Mouse (Mus musculus) neural tube, embryonic 14.5 days (tissue): ENCODE data around the gene Zfp652. TPM values are rescaled to one million over a fixed set of nuclear protein-coding genes. Genes with fewer than 3 reads are reported as not detected.

Experiments
- ATAC-seq: fragments of 200-750 bp; cut with Nextera tagmentation; 2 replicates; pipeline ENCODE4 v1.8.0; 2017; ENCODE audit warnings: low read depth, mild to moderate bottlenecking, moderate TSS enrichment, moderate library complexity
- H3K27ac ChIP-seq: fragments of 300-500 bp; sonication (generic); 2 replicates; pipeline ENCODE4 v1.5.1; 2014; ENCODE audit warnings: low read depth, mild to moderate bottlenecking, control low read depth, low read length, moderate library complexity, mixed read lengths
- H3K27me3 ChIP-seq: fragments of 300-500 bp; sonication (generic); 2 replicates; pipeline ENCODE4 v1.6.1; 2014; ENCODE audit warnings: low read length; ENCODE audit not compliant: control insufficient read depth, insufficient read depth
- H3K36me3 ChIP-seq: fragments of 300-500 bp; sonication (generic); 2 replicates; pipeline ENCODE4 v1.6.1; 2014; ENCODE audit warnings: low read length, mixed read lengths; ENCODE audit not compliant: control insufficient read depth, insufficient read depth
- H3K4me1 ChIP-seq: fragments of 300-500 bp; sonication (generic); 2 replicates; pipeline ENCODE4 v1.6.1; 2014; ENCODE audit warnings: low read length; ENCODE audit not compliant: control insufficient read depth, insufficient read depth
- H3K4me2 ChIP-seq: fragments of 300-500 bp; sonication (generic); 2 replicates; pipeline ENCODE4 v1.6.1; 2014; ENCODE audit warnings: mild to moderate bottlenecking, low read depth, low read length, control low read depth
- H3K4me3 ChIP-seq: fragments of 300-500 bp; sonication (generic); 2 replicates; pipeline ENCODE4 v1.5.1; 2014; ENCODE audit warnings: low read depth, low read length, control low read depth, mixed read lengths
- H3K9ac ChIP-seq: fragments of 300-500 bp; sonication (generic); replicated peaks from 2 replicates; pipeline ENCODE4 v1.6.1; 2014; ENCODE audit warnings: low read depth, mild to moderate bottlenecking, control low read depth, low read length, mixed read lengths
- H3K9me3 ChIP-seq: fragments of 300-500 bp; sonication (generic); 2 replicates; pipeline ENCODE4 v1.6.1; 2016; ENCODE audit warnings: low read length; ENCODE audit not compliant: control insufficient read depth
- WGBS: fragments of 180-500 bp; shearing (Covaris S2); extraction: QIAGEN DNeasy Blood & Tissue Kit; methylation state at CpG from one replicate; pipeline ENCODE4 v1.1.7; 2014; 5-methylcytosine and 5-hydroxymethylcytosine counted together
- polyA plus RNA-seq: library from polyadenylated mRNA; unstranded; fragments of >200 nt; fragmentation: Nextera tagmentation; extraction: Ambion mirVana; gene quantifications from 2 replicates; pipeline ENCODE4 v1.2.1, GENCODE M21; 2014

Gene Zfp652
- polyA plus RNA-seq, 1 experiment from 2014 or later = 12.9 TPM

- no peaks in the 10 kb centered on the region for H3K4me1 ChIP-seq
- no peak overlapping the region for H3K4me3 ChIP-seq
- WGBS = 81% methylated on average over 2 of the region's 2 CpGs
- H3K27ac ChIP-seq = no peak overlapping the region
- ATAC-seq = no peak
- no peak overlapping the region for H3K9ac ChIP-seq
- H3K9me3 ChIP-seq = no peaks in the 10 kb centered on the region
- H3K27me3 ChIP-seq = no peaks in the 10 kb centered on the region
- no peaks in the 10 kb centered on the region for H3K36me3 ChIP-seq
- H3K4me2 ChIP-seq = no peak overlapping the region
These were observed 138.4 kb downstream of the Zfp652 start for GRCm38 (mm10) chr11:95850898-95851297.

GRCm38 (mm10) chr11:95853684-95854083 lies 141.2 kb downstream of the Zfp652 start:
- Histone ChIP-seq H3K9ac (no peak overlapping the region), H3K4me2 (no peak overlapping the region), H3K4me1 (peaks cover 6% of the 10 kb centered on the region; the same call in 1 of the 2 replicates), H3K27me3 (no peaks in the 10 kb centered on the region), H3K36me3 (no peaks in the 10 kb centered on the region), H3K9me3 (no peaks in the 10 kb centered on the region), H3K27ac (no peak overlapping the region), H3K4me3 (no peak overlapping the region)
- WGBS = 68% methylated on average over 5 of the region's 5 CpGs
- no peak for ATAC-seq

- no peak for ATAC-seq
- Histone ChIP-seq H3K27ac (no peak overlapping the region), H3K4me2 (peak overlapping the region; percentile 56), H3K9me3 (no peaks in the 10 kb centered on the region), H3K36me3 (no peaks in the 10 kb centered on the region), H3K4me3 (peak overlapping the region; percentile 73; the same call in 1 of the 2 replicates), H3K27me3 (no peaks in the 10 kb centered on the region; the same call in 1 of the 2 replicates), H3K9ac (no peak overlapping the region), H3K4me1 (peaks cover 13% of the 10 kb centered on the region; the same call in 1 of the 2 replicates)
- WGBS = 85% methylated on average over 4 of the region's 4 CpGs
These were observed 144.8 kb downstream of the Zfp652 start for GRCm38 (mm10) chr11:95857306-95857705.

GRCm38 (mm10) chr11:95857716-95858527 lies 145.4 kb downstream of the Zfp652 start:
- H3K36me3 ChIP-seq = no peaks in the 10 kb centered on the region
- H3K4me3 ChIP-seq = peak overlapping the region; percentile 73
- peak overlapping the region; percentile 87 for H3K27ac ChIP-seq
- 13% methylated on average over 21 of the region's 21 CpGs for WGBS
- no peaks in the 10 kb centered on the region; the same call in 1 of the 2 replicates for H3K27me3 ChIP-seq
- H3K4me1 ChIP-seq = peaks cover 13% of the 10 kb centered on the region; the same call in 1 of the 2 replicates
- no peaks in the 10 kb centered on the region for H3K9me3 ChIP-seq
- H3K4me2 ChIP-seq = peak overlapping the region; percentile 56
- ATAC-seq = 0 out of 2 replicates have a peak, but pooled peaks have one; percentile 25
- peak overlapping the region; percentile 44 for H3K9ac ChIP-seq

- Histone ChIP-seq H3K9me3 (no peaks in the 10 kb centered on the region), H3K4me2 (peak overlapping the region; percentile 56), H3K4me1 (peaks cover 13% of the 10 kb centered on the region; the same call in 1 of the 2 replicates), H3K27me3 (no peaks in the 10 kb centered on the region; the same call in 1 of the 2 replicates), H3K36me3 (no peaks in the 10 kb centered on the region), H3K27ac (peak overlapping the region; percentile 87), H3K4me3 (peak overlapping the region; percentile 73), H3K9ac (peak overlapping the region; percentile 62)
- under 1% methylated on average over 58 of the region's 58 CpGs for WGBS
- peak; percentile 99 for ATAC-seq
These were observed 146.3 kb downstream of the Zfp652 start for GRCm38 (mm10) chr11:95858528-95859467.

GRCm38 (mm10) chr11:95859468-95859855 lies 147.0 kb downstream of the Zfp652 start:
- peak; percentile 73 for ATAC-seq
- H3K4me3 ChIP-seq = peak overlapping the region; percentile 73
- no peaks in the 10 kb centered on the region; the same call in 1 of the 2 replicates for H3K27me3 ChIP-seq
- H3K27ac ChIP-seq = peak overlapping the region; percentile 87
- WGBS = under 1% methylated on average over 35 of the region's 35 CpGs
- peaks cover 13% of the 10 kb centered on the region; the same call in 1 of the 2 replicates for H3K4me1 ChIP-seq
- H3K36me3 ChIP-seq = no peaks in the 10 kb centered on the region
- no peaks in the 10 kb centered on the region for H3K9me3 ChIP-seq
- H3K4me2 ChIP-seq = peak overlapping the region; percentile 56
- H3K9ac ChIP-seq = peak overlapping the region; percentile 62

GRCm38 (mm10) chr11:95860071-95860490 lies 147.6 kb downstream of the Zfp652 start:
- 21% methylated on average over 3 of the region's 3 CpGs for WGBS

GRCm38 (mm10) chr11:95861397-95861796 lies 148.9 kb downstream of the Zfp652 start:
- H3K9me3 ChIP-seq = no peaks in the 10 kb centered on the region
- no peak overlapping the region for H3K4me2 ChIP-seq
- H3K9ac ChIP-seq = no peak overlapping the region
- no peaks in the 10 kb centered on the region; the same call in 1 of the 2 replicates for H3K27me3 ChIP-seq
- ATAC-seq = no peak
- no peak overlapping the region for H3K27ac ChIP-seq
- no peaks in the 10 kb centered on the region for H3K36me3 ChIP-seq
- H3K4me1 ChIP-seq = peaks cover 13% of the 10 kb centered on the region; the same call in 1 of the 2 replicates
- no peak overlapping the region for H3K4me3 ChIP-seq
- WGBS = 98% methylated on average over 8 of the region's 8 CpGs

More at GRCm38 (mm10) chr11:95860071-95860490, 147.6 kb downstream of the Zfp652 start:
- H3K27me3 ChIP-seq = no peaks in the 10 kb centered on the region; the same call in 1 of the 2 replicates
- H3K27ac ChIP-seq = no peak overlapping the region
- no peaks in the 10 kb centered on the region for H3K9me3 ChIP-seq
- ATAC-seq = no peak
- peak overlapping the region; percentile 56 for H3K4me2 ChIP-seq
- H3K4me1 ChIP-seq = peaks cover 13% of the 10 kb centered on the region; the same call in 1 of the 2 replicates
- H3K9ac ChIP-seq = no peak overlapping the region
- H3K36me3 ChIP-seq = no peaks in the 10 kb centered on the region
- H3K4me3 ChIP-seq = peak overlapping the region; percentile 73
